Mouse (Mus musculus): Measurements from ENCODE around the gene Ptgis. TPM values are rescaled to one million over a fixed set of nuclear protein-coding genes. Genes with fewer than 3 reads are reported as not detected.

Ptgis gene
- total and polyA plus RNA-seq, 3 experiments, result 17.3 to 74.3 (median 37.2) TPM

DNA sequence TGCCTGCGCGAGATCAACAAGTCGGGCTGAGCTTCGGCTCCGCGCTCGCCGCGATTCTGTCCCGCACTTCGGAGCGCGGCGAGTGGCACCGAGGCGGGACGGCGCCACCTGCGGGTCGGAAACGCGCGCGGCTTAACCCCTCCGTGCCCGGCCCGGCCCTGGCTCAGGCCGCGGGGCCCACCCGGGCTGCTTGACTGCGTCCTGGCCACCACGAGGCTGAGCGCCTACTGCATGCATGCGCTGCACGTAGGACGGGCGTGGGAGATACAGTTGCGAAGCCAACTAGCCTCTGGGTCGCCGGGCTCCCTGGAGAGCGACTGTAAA is 50.4 kb downstream of the Ptgis start, which contains the start of gene Kcnb1:
Gene Kcnb1, minus strand, starts transcription at position 80 of the 324 bp plus-strand sequence.
- peak; percentile 79 for DNase-seq

DNA sequence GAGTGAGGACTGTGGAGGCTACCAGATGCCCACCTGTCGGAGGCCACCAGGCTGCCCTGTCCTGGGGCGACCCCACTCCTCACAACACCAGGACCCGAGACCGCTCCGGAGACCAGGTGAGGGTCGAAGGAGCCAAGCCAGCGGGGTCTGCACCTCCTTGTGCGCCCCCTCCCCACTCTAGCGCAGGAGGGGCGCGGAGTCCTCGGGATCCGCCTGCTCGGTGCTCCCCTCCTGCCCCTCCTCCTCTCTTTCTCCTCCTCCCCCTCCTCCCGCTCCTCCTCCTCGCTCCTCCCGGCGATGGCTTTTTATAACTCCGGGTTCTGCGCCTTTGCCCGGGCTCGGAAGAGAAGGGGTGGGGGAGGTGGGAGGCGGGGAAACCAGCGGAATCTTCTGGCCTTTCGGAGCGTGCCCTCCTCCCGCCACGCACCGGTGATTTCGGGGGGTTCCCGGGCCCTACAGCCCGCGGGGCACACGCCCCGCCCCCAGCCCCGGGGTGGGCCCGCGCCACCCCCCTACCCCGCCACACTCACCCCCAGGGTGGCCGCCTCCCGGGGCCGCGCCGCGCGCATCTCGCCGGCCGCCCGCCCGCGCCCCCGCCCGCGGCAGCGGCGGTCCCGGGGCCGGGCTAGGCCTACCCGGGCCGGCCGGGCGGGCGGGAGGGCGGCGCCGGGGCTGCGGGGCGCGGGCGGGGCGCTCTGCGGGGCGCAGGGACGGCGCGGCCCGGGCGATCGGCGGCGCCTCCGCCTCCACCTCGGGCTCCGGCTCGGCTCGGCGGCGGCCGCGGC is 50.9 kb downstream of the Ptgis start:
- peak; percentile 62 for DNase-seq

- DNase-seq, result peak; percentile 93
These were observed 51.8 kb downstream of the Ptgis start for GRCm38 (mm10) chr2:167188315-167189207.

DNA sequence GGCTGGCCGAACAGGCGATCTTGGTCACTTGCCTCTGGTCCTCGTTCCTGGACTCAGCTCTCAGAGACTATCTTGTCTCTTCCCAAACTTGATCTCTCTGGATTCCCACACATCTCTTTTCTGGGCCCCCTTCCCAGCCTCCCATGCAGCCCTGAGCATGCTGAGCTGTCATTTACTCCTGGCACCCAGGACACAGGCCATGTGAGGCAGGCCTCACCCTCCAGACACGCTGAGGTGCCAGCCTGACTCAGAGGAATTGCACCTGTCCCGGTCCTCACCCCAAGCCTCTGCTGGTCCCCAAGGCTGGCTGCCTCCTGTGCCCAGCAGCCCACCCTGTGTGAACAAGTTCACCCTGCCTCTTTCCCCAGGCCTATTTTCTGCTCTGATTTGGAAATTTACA is 53.3 kb downstream of the Ptgis start:
- DNase-seq, result no peak

GRCm38 (mm10) chr2:167186544-167186943 is 53.9 kb downstream of the Ptgis start:
- DNase-seq, result no peak

- DNase-seq, result no peak
These were observed 54.4 kb downstream of the Ptgis start for GRCm38 (mm10) chr2:167186003-167186402.

DNA sequence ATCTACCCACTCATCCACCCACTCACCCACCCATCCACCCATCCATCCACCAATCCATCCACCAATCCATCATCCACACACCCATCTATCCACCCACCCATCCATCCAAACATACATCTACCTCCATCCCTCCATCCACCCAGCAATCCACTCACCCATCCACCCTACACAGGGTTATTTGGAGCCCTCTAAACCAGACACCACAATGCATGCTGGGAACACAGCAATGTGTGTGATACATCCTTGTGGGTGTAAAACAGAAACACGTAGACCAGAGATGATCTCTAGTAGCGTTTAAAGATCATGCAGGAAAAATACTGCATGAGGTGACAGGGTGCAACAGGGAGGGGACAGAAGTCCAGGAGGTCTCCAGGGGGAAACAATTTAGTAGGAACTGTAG is 55.0 kb downstream of the Ptgis start:
- DNase-seq, result no peak

DNA sequence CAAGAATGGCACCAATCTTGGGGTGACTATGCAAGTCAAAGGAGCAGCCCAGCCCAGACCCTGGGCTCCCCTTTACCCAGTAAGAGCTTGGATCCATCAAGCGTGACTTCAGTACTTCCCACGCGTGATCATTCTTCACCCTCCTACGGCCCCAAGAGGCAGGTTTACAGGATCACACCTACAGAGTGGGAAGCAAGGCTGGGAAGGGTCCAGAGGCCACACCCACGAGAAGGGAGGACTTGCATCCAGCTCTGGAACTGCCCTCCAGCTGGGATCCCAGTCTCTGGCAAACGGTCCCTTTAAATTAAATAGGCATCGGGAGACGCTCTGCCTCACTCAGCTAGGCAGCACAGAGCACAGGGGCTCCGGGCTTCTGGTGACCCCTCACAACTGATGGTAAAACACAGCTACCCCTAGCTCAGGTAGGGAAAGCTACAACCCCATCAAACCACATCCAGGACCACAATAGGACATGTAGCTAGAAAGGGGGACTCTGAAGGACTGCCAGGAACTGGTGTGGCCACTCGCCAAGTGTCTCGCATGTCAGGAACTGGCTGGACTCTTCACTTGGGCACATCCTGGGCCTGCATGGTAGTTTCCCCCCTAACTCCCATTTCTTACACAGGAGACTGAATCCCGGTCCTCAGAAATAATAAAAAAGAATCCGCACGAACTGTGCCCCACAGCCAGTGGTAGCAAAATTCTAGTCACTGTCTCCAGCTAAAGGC is 58.6 kb downstream of the Ptgis start:
- no peak for DNase-seq

DNA sequence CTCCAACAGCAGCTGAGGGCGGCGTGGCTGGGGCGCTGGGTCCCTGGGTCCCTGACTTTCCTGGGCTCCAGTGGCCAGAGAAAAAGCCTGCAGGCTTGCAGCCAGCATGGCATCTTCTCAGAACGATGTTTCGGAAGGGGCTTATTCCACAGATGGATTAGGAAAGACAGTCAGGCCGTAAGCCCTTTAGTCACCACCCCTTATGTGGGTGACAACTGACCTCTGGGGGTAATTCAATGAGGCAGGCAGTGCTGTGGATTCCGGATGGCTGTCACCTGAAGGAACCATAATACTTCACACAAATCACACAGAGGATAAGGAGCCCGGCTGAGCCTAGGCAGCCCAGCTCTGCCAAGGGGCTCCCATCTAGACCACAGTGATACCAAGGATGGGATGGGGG is 59.3 kb downstream of the Ptgis start:
- no peak for DNase-seq

DNA sequence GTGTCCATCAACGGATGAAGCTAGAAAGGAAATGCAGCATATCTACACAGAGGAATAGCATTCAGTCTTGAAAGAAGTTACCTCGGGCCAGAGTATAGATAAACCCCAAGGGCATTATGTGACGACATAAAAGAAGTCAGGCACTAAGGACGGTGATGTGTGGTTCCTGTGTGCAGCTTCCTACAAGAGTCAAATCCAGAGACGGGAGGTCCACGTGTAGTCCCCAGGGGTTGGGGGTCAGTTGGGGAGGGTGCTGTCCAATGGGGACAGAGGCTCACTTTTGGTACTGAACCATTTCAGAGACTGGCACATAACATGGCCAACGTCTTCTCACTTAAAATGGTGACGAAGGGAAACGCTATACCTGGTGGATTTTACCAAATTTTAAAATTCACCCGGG is 61.1 kb downstream of the Ptgis start:
- no peak for DNase-seq

GRCm38 (mm10) chr2:167177231-167177641 is 63.2 kb downstream of the Ptgis start:
- no peak for DNase-seq

DNA sequence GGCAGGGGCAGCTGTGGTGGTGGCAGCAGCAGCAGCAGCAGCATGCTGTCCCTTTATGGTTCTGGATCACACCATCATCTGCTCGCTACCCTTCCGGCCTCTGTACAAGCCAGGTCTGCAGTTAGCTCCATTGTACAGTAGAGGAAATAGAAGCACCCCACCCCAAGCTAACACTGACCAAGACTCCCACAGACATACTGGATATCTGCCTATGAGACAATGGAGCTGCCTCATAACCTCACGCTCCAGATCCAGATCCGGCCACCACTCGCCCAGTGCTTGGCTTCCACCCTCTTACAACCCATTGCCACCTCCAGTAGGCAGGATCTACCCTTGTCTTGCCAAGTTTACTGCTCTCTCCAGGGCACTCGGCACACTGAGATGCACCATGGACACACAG is 65.1 kb downstream of the Ptgis start:
- no peak for DNase-seq

DNA sequence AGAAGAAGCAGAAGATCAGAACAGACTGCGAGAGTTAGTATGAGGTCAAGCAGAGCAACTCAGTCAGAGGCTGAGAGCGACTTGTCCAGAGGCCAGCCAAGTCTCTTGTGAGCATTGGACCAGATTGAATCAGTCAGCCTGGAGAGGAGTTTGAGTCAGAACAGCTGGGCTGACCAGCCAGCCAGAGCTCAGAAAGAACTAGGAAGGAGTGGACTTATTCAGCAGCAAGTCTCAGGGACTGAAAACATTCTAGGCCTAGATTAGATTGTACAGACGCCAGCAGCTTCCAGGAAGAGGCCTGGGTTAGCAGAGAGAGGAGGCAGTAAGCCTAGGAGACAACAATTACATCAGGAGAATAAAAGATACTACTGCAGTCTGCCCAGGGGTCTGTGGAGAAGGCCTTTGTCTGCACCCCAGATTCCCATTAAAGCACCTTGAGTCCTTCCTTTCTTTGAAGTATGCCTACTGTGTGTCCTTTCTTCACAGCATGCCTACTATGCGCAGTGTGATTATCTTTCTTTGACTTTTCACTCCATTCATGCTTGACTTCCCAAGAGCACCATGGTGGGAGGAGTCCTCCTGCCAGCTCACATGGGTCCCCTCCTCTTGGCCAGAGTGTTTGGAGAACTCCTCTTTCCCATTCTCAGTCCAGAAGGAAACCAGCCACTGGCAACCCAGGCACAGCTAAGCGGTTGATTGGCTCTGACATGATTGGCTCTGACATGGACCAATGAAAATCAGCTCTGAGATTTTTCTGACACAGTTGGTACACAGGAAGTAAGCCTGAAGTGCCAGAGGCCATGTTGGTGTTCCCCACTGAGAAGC is 67.1 kb downstream of the Ptgis start:
- DNase-seq, result peak; percentile 24

DNA sequence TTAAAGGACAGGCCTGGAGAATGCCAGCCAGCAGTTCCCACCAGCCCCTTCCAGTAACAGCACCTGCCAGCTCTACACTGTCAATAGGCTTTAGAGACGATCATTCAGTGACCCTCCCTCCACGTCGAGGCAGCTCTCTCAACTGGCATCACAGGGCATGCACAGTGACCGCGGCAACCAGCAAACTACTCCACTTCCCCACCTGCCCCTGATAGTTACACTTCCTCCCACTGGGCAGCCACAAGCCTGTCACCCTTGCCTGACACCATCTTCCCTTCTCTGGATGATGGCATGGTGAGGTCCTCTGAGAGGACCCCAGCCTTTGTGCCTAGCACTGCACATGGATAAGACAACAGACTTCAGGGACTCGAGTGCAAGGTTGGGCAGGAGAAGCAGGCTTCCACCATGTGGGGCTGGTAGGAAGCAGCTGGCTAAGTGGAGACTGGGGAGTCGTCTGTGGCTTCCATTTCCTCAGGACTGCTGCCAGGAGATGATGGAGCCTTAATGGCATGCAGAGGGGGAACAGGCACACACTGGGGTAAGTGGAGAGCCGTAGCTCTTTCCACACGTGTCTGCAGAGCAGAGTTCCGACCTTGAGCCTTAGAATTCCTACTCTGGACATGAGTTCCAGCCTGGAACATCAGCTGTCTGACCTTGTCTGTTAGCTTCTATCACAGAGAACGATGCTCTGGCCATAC is 72.7 kb downstream of the Ptgis start:
- DNase-seq, result peak; percentile 36

DNA sequence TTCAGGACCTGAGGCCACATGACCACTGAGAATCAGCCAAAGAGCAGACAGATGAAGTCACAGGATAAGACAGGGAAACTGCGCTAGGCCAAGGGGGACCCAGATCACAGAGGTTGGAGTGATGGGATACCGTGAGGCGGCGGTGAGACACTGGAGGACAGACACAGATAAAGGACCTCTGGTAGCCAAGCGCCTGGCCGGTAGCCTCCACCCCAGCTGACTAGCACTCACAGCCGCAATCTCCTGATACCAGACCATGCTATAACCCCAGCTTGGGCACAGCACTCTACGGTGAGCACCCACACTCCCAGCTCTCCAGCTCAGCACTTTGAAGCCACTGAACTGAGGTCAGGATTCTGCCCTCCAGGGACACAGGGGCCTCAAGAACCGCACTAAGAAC is 76.8 kb downstream of the Ptgis start:
- DNase-seq, result no peak

- DNase-seq, result no peak
These were observed 77.3 kb downstream of the Ptgis start for GRCm38 (mm10) chr2:167163134-167163533.

DNA sequence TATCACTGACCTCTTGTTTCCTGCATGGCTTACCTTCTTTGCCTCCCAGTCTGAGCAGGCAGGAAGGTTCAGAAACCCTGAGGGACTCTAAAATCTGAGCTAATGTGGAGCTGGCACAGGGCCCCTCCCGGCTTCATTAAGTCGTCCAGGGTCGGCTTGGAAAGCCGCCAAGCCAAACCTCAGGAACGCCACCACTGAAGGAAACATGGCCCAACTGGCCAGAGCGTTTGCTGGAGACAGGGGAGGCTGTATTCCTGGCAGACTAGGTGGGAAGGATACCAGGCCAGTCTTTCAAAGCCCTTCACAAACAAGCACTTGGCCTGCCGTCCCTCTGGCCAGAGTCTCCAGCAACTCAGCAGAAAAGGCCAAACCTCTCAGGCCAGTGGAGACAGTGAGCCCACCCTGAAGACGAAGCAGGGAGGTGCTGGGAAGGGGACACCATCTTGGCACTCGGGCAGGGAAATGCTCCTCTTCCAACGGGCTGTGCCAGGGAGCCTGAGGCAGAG is 77.8 kb downstream of the Ptgis start:
- DNase-seq, result peak; percentile 39

DNA sequence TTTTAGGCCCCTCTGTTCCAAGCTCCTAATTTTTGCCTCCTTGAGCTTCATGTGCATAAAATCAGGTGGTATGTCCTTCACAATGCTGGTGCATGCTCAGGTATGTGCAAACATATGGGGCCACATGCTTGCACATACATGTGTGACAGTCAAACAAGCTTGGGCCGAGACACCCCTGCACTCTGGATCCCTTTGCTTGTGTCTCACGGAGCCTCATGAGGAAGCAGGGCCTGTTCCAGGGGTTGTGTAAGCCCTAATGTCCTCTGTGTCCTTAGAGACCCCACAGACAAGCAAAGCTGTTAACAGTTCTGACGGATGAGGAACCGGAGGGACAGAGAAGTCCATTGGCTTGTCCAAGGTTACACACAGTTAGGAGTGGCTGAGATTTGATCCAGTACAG is 80.7 kb downstream of the Ptgis start:
- DNase-seq, result no peak

GRCm38 (mm10) chr2:167158780-167159179 is 81.6 kb downstream of the Ptgis start:
- DNase-seq, result no peak

DNA sequence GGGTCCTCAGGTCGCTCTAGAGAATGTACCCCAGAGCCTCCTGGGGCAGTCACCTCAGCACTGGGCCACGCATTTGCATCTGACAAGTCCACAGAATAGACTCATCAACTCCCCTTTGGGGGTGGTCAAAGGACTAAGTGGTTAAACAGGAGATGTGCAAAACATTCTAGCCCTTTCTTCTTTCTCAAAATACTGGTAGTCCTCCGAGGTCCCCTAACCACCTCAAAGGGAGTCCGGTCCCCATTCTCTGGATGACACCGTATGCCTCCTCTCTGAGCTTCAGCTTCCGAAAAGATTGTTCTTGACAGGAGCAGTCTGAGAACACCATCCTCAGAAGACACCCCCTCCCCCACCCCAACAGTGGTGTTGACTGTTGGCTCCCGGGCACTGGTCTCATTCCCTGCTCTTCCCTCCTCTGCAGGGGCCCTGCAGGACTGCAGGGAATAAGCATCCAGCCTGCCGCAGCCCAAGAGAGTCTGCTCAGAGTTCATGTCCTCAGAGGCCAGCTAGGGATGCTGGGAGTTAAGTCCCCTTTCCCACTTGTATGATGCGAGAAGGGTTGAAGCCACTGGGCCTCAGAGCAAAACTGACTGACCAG is 84.2 kb downstream of the Ptgis start:
- no peak for DNase-seq
